Mouse (Mus musculus): ENCODE results near the gene Dbh. TPM values are rescaled to one million over a fixed set of nuclear protein-coding genes. Genes with fewer than 3 reads are reported as not detected.

Dbh gene
- polyA plus RNA-seq, 1 experiment from 2014 or later: 1.1 TPM

Other genes with a start within 250 kb of the Dbh start
- 38.5 and 41.6 TPM in 2 replicates for gene Surf2, start 248.9 kb upstream of the Dbh start, polyA plus RNA-seq (2014; fragmentation: Nextera tagmentation; extraction: Ambion mirVana)
- 53.3 and 57.0 TPM in 2 replicates for gene Surf1, start 248.7 kb upstream of the Dbh start, polyA plus RNA-seq (2014; fragmentation: Nextera tagmentation; extraction: Ambion mirVana)
- gene Surf4, start 231.3 kb upstream of the Dbh start, polyA plus RNA-seq (2014; fragmentation: Nextera tagmentation; extraction: Ambion mirVana): 181 and 195 TPM in 2 replicates
- not detected in 2 replicates for gene Stkld1, start 231.2 kb upstream of the Dbh start, polyA plus RNA-seq (2014; fragmentation: Nextera tagmentation; extraction: Ambion mirVana)
- gene Rexo4, start 200.8 kb upstream of the Dbh start, polyA plus RNA-seq (2014; fragmentation: Nextera tagmentation; extraction: Ambion mirVana): 48.2 and 52.7 TPM in 2 replicates
- gene Adamts13, start 191.8 kb upstream of the Dbh start, polyA plus RNA-seq (2014; fragmentation: Nextera tagmentation; extraction: Ambion mirVana): 0.15 and 0.16 TPM in 2 replicates
- 55.0 and 56.8 TPM in 2 replicates for gene Cacfd1, start 155.3 kb upstream of the Dbh start, polyA plus RNA-seq (2014; fragmentation: Nextera tagmentation; extraction: Ambion mirVana)
- 0.76 and 0.94 TPM in 2 replicates for gene Slc2a6, start 137.2 kb upstream of the Dbh start, polyA plus RNA-seq (2014; fragmentation: Nextera tagmentation; extraction: Ambion mirVana)
- gene Mymk, start 93.1 kb upstream of the Dbh start, polyA plus RNA-seq (2014; fragmentation: Nextera tagmentation; extraction: Ambion mirVana): not detected in 2 replicates
- gene Adamtsl2, start 85.9 kb upstream of the Dbh start, polyA plus RNA-seq (2014; fragmentation: Nextera tagmentation; extraction: Ambion mirVana): 2.0 TPM in 2 replicates
- gene Fam163b, start 22.7 kb upstream of the Dbh start, polyA plus RNA-seq (2014; fragmentation: Nextera tagmentation; extraction: Ambion mirVana): 0.24 and 0.42 TPM in 2 replicates
- 10.8 and 13.1 TPM in 2 replicates for gene Sardh, start 83.1 kb downstream of the Dbh start, polyA plus RNA-seq (2014; fragmentation: Nextera tagmentation; extraction: Ambion mirVana)

Data from intestine, embryonic 14.5 days (tissue).